Mouse (Mus musculus): Measurements from ENCODE around the gene Ltbp4.

GRCm38 (mm10) chr7:27310306-27310705, 27.2 kb downstream of the Ltbp4 start:
- TF ChIP-seq ZC3H11A (IDR thresholded peaks at IDR 0.05; ENCODE audit: borderline replicate concordance, low read depth, low read length) (no peak), CHD2 (IDR thresholded peaks at IDR 0.05; ENCODE audit: low read depth, low read length) (no peak), MAFK (IDR thresholded peaks at IDR 0.05; ENCODE audit: insufficient read depth, low read depth, low read length) (no peak), ZNF384 (IDR thresholded peaks at IDR 0.05; ENCODE audit: low read depth, low read length) (no peak), HCFC1 (IDR thresholded peaks at IDR 0.05; ENCODE audit: borderline replicate concordance, insufficient read depth, low read length) (0 out of 2 replicates have a peak, but pooled peaks have one; percentile 18)

Measured in ES-E14 (cell line).